Mouse (Mus musculus) WW6 (cell line): ENCODE measurements around the gene Hectd4.
"Not testable (repeated sequence)": the region's sequence is repeated elsewhere in the genome, so short reads cannot be mapped to it uniquely, and the experiment has no call there.

Source experiments
- DNase-seq: peaks from one replicate; pipeline ENCODE4 v3.0.0-alpha.2; 2013; ENCODE audit warnings: low read depth, low spot score

Gene Hectd4

DNA sequence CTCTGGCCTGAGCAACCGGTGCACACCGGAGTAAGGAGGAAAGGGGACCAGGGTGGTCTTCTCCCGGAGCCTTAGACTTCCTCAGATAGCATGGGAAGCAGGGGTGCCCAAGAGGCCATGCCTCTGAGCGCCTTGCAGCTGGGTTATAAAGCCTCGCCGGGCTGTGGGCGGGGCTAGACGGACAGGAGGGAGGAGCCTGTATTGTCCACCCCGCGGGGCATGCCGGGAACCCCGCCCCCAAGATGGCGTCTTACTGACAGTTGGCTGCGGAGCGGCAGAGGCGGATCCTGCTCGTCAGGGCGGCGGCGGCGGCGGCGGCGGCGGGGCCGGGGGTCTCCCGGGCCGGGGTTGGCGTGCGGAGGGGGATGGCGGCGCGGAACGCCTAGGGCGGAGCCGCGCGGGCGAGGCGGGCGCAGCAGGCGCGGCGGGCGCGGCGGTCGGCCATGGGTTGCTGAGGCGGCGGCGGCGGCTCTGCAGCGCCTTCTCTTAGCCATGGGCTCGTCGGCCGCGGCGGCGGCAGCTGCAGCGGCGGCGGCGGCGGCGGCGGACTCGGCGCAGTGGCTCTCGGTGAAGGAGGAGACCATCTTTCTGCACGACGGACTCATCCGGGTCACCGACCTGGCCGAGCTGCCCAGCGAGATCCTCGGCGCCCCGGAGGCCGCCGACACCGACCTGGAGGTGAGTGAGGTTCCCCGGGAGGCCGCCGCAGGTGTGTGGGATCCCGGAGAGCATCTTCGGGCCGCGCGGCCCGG, at the start of gene Hectd4:
Gene Hectd4 (plus strand): TSS at position 240 of the 752 bp plus-strand sequence.
- peak; percentile 84 for DNase-seq

DNA sequence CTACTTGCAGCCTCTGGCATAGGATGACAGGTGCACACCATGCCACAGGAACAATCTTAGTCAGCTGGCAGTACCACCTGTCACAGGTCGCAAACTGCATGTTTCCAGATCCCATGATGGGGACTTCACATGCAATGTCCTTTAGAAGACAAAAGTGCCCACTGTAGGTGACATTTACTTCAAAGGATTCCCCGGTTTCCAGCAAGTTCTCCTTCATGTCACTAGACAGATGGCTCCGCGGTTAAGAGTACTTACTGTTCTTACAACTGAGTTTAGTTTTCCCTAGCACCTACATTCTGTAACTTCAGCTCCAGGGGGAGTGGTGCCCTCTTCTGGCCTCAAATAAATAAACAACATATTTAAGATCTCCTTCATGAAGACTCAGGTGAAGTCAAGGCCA, 47.2 kb upstream of the Hectd4 start:
- DNase-seq, result no peak

DNA sequence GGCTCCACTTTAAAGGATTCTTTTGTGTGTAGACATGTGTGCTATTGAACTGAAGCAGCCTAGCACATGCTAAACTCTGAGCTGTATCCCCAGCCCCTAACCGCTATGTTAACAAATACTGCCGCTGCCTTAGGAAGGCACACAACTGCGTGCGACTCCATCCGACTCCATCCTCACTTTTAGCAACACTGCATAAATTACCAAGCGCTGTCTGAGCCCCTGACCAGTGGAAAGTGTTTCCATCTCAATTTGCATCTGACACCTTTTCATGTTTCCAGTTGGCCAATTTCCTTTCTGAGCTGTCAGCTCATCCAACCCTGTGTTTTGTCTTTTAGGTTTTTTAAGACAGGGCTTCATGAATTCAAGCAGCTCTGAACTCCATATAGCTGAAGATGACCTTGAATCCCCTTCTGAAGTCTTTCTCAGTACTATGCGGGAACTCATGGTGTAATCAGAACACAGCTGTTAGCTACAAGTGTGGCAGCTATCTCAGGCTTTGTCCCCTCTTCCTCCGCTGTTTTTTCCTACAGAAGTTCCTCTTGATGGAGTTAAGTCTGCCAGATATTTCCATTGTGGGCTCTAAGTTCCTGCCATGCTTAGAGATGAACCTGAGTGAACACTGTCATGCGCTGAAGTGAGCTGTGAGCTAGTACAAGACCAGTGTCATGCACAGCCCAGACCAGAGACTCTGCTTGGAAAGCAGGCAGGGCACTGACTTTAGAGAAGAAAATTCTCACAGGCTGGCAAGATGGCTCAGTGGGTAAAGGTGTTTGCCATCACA, 40.8 kb upstream of the Hectd4 start:
- no peak for DNase-seq

DNA sequence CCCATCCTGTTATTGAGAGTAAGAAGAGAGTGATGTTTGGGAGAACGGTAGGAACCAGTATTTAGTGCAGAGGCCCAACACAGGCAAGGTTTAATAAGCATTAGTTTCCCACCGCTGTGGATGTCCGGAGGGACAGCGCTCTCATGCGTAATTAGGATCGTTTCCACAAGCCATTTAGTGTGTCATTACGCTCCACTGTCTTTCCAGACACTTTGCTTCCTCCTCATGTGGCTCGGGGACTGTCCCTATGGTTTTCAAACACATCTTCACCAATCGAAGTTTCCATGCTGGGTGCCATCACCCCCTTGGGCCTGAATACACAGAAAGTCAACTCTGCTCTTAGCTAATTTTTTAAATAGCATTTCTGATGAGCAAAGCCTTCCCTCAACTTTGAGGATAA, 36.8 kb upstream of the Hectd4 start:
- no peak for DNase-seq

DNA sequence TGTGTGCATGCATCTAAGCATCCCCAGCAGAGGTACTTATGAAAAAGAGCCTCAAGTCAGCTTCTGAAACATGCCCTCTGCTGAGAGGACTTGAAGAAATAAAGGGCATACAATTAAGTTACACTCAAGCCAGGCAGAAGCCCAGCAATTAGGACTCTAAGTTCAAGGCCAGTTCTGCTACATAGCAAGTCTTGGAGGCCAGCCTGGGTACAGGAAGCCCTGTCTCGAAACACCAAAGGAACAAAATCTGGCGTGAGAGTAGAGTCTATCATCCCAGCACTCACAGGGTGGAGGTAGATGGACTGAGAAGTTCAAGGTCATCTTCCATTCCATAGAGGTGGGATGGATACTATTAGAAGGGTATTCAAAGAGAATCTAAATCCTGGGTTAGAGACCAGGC, 35.6 kb upstream of the Hectd4 start:
- no peak for DNase-seq

DNA sequence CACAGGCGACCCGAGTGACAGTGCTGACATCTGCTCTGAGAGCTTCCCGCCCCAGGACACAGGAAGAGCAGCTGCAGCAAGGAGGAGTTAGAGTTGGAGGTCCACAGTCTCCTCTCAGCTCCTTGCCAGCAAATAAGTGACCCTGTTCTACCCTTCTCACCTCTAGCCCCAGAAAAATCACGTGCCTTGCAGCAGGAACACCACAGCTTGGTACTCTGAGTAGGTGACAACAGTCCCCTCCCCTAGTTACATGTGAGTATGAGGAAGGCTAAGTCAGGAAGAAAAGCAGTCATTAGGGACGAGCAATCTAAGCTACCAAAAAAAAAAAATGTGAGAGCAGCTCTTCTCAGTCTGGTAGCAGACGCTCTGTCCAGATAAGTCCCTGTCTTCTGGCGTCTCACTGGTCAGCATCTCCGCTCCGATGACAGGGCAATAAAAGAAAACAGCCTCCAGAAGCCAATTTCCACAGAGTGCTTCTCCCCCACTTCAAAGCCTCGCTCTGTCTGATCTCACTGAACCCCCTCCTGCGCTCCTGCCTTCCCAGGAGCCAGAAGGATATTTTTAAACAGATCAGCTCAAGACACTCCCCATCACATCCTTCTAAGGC, 35.0 kb upstream of the Hectd4 start:
- no peak for DNase-seq

DNA sequence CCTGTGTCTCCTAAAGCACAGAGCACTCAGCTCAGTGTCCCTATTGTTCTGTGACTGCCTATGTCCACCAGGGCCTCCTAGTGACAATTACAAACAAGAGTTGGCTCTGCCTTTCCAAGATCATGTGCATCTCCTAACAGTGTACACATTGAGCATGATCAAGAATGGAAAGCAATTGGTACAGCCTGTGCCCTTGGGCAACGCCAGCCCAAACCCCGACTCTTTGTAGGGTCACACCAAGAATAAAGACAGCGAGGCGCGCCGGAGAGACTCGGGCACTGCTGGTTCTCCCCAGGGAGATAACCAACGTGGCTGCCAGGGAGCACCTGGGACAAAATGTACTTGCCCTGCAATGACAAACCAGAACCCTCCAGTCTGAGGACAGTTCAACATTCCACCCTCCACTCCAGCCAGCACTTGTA, 32.4 kb upstream of the Hectd4 start:
- no peak for DNase-seq

DNA sequence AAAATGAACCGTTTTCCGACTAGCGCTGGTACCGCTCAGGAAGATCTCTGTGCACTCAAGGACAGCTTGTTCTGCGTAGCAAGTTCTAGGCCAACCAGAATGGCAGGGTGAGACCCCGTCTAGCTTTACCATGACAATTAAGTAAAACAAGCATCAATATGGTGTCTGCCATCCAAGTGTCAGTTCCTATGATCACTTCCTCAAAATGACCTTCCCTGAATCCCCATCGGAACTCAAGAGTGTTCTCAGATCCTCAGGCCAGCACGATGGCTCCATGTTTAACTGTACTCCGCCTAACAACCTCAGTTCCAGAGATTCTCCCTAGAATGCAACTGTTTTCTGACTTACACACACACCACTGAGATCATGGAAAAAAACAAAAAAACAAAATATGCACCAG, 31.8 kb upstream of the Hectd4 start:
- DNase-seq, result no peak

DNA sequence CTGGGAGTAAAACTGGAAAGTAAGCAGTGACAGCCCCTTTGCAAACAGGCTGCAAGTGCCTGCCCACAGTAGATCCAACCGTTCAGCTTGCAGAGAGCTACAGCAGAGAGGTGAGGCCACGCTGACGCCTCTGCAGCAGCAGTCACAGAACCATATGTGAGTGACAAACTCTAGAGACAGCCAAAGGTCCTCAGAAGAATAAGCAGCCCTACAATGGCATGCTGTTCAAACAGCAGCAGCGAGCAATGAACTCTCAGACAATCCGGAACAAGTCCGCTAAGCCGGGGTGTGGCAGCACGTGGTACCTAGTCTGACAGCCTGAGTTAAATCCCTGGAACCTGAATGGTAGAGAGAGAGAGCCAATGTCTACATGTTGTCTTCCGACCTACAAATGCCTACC, 30.8 kb upstream of the Hectd4 start:
- DNase-seq, result no peak

DNA sequence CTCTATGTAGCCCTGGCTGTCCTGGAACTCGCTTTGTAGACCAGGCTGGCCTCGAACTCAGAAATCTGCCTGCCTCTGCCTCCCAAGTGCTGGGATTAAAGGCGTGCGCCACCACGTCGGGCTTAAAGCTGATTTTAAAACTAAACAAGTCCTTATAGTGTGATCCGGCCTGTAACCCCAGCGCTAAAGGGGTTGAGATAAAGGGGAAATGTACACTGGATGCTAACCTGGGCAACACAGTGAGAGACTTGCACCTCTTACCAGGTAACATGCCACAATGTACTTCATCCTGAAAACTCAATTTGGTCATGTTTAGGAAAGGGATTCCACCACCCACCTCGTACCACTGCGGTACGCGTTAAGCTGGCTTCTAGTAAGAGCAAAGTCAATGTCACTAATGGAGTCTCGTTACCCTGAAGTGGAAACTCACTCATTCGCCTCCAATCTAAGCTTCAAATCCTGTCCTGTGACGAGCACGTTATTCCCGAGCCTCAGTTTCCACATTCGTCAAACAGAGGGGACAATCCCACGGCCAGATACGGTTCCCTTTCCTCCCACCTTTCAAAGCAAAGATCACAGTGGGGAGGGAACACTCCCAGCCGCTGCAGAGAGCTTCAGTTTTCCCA, 29.7 kb upstream of the Hectd4 start:
- DNase-seq, result no peak

DNA sequence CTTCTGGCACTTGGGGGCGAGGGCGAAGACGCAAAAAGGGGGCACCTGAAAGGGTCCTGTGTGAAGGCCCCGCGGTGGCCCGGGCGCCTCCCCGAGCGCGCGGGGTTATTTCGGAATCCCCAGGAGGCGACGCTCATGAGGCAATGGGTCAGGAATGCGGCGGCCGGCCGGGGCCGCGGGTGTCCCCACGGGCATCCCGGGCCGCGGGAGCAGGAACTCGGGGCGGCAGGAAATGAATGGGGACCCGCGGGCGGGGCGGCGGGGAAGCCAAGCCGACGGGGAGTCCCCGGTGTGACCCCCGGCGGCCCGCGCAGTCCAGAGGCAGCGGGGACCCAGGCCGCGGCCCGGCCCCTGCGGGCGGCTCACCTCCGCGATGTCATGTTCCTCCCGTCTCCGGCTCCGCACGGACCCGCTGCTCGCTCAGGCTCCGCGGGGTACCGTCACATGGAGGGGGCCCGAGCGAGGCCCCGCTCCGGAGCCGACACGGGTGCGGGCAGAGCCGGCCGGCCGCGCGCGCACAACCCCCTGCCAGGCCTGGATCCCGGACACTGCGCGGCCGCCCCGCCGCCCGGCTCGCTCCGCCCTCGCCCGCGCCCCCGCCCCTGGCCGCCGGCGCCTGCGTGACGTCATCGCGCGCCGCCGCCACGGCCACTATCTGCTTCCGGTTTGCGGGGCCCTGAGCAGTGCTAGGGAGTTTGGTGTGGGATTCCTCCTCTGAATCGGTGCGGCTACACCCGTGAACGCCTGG, 29.0 kb upstream of the Hectd4 start, which contains the start of gene Ptpn11:
Gene Ptpn11 (minus strand): TSS at position 562 of the 748 bp plus-strand sequence.
- no peak for DNase-seq

DNA sequence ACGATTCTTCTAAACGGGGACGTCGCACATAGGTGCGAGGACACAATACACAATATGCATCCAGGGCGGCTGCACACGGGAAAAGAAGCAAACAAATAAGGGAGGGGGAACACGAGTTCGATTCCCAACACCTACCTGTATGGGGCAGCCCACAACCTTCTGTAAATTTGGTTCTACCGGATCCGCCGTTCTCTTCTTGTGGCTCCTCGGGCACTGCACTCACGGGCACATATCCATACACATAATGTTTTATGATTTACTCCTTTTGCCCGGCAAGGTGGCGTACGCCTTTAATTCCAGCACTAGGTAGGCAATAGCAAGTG, 28.5 kb upstream of the Hectd4 start:
- no peak for DNase-seq

DNA sequence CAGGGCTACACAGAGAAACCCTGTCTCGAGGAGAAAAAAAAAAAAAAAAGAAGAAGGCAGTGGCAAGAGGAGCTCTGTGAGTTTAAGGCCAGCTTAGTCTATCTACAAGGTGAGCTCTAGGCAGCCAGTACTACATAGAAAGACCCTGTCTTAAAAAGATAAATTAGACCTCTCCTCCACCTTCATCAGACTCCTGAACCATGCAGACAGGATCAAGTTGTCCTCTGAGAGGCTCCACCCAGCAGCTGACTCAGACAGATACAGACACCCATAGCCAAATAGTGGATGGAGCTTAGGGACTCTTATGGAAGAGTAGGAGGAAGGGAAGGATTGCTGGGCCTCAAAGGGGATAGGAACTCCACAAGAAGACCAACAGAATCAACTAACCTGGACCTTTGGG, 25.8 kb upstream of the Hectd4 start:
- DNase-seq, result no peak

DNA sequence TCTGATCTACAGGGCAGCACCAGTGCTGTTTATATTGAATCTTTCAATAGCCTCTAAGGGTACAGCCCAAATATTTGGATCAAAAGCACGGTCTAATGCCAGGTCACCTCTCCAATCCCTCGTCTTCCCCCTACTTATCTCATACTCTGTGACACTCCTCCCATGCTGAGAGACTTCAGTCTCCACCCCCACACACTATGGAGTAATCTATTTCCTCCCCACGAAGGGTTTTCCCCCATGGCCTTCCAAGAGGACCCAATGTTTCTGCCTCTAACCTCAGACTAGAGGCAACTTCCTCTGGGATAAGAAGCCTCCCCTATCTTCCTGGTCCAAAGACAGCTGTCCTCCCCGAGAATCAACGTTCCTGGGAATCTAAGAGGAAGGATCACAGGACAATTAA, 23.3 kb upstream of the Hectd4 start:
- no peak for DNase-seq

DNA sequence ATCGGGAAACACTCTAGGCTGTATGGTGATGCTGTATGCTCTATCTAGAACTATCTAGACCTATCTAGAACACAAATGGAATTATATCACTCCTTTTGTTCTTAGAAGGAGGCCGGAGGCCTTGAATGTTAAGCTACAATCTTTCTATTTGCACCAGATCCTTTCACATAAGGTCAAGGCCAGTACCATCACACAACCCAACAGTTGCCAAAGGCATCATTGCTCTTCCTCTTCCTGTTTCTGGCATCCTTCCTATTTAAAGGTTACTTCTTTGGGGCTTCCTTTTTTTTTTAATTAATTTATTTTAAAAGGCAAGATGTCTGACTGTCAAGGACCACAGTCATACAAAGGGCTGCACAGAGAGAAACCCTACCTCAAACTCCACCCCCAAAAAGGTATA, 22.7 kb upstream of the Hectd4 start:
- no peak for DNase-seq

DNA sequence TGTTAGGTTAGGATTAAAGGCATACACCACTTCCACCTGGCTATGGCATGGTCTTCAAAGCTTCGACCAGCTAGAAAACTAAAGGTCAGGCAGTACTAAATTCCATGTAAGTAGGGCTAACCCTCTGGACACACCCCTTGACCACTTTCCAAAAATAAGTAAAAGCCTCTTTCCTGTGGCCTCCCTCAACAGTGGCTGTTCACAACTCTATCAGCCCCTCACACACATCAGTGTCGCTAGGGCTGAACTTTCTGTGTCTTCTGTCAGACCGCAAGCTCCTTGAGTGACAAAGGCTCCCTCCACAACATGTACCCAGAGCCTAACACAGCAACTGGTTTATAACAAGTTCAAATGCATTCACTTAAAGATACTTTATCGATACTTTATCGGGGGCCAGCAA, 21.6 kb upstream of the Hectd4 start:
- no peak for DNase-seq

DNA sequence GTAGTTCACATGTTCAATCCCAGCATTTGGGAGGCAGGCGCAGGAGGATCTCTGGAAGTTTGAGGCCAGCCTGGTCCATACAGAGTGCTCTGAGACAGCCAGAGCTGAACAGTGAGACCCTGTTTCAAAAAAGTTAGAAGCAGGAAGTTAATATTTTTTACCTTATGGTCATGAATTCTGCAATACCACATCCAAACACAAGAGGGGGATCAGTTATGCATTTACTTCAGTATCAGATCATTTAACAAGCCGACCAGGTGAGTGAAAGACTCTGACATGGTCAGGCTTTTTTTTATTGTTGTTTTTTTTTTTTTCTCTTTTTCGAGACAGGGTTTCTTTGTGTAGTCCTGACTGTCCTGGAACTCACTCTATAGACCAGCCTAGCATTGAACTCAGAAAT, 18.3 kb upstream of the Hectd4 start:
- no peak for DNase-seq

DNA sequence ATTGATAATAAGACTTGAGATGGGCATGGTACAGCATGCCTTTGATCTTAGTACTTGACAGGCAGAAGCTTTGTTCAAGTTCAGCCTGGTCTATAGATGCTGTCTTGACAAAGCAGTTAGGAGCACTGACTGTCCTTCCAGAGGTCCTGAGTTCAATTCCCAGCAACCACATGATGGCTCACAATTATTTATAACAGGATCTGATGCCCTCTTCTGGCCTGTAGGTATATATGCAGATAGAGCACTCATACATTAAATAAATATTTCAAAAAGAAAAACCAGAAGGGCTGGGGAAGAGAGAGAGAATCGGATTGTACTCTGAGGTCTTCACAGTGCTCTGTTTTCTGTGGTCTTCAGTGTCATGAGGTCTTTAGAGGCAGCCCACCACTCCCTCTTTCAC, 17.6 kb upstream of the Hectd4 start:
- DNase-seq, result no peak

DNA sequence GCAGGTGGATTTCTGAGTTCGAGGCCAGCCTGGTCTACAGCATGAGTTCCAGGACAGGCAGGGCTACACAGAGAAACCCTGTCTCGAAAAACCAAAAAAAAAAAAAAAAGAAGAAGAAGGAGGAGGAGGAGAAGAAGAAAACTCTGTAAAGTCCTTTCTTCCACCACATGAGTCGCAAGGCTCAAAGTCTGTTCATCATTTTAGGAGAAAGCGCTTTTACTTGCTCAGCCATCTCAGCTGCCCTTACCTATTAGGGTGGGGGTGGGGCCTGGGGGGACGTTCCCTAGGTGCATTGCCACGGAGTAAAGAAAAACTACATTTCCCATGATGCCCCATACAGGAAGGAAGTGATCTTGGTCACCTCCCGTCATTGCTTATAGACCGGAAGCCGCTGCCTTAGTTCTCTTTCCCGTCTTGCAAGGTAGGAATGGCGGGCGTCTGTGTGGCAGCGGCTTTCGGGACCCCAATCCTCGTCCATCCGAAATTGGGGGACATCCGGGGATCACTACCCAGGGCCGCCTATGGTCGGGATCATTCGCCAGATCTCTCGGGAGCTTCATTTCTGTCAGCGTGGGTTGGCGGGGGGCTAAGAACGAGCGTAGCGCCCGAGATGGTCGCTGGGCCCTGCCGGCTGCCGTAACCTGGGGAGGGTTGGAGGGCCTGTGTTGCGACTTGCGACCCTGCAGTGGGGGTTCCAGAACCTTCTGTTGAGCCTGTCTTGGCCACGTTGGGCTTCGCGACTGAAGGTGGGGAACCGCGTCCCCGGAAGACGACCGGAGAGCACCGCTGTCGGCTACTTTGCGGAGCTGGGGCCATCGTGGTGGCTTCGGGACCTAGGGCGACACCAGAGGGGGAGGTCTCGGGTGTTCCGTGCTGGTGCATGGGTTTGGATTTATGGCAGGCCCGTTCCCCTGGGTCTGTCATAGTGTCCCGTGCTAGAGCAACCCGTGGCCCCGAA, 15.6 kb upstream of the Hectd4 start, which contains the start of gene Rpl6:
Gene Rpl6 (plus strand): TSS at position 350 of the 958 bp plus-strand sequence.
- DNase-seq, result no peak

DNA sequence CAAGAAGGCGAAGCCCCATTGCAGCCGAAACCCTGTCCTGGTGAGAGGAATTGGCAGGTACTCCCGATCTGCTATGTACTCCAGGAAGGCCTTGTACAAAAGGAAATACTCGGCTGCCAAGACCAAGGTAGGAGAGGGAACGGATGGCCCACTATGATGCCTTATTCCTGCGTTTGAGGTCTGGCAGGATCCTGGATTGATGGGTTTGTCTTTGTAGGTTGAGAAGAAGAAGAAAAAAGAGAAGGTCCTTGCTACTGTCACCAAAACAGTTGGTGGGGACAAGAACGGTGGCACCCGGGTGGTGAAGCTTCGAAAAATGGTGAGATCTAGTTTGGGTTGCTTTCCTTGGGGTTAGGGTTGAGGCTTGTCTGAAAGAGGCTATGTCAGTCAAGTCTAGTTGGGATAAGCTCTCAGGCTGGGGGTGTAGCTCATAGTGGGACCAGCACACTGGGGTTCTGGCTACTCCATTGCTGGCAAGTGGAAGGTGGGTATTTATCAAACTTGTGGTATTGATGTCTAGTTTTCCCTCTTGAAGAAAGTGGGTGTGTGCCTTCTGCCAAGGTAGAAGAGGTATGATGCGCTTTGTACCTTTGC, 14.4 kb upstream of the Hectd4 start:
- not testable (repeated sequence) for DNase-seq
